Mouse (Mus musculus) cerebellum, adult 2 months (tissue): Measurements from ENCODE around the gene Prss35. TPM values are rescaled to one million over a fixed set of nuclear protein-coding genes. Genes with fewer than 3 reads are reported as not detected.

Experiments
- DNase-seq, 2 experiments: peaks; one replicate each; pipeline ENCODE4 v3.0.0; 2021
- H3K27ac ChIP-seq: fragments of 200-500 bp; 2 replicates; pipeline ENCODE4 v1.5.1; 2012; ENCODE audit warnings: low read length, control low read depth, inconsistent platforms; ENCODE audit not compliant: insufficient read depth
- H3K27me3 ChIP-seq: fragments of 200-500 bp; 2 replicates; pipeline ENCODE4 v1.6.1; 2012; ENCODE audit warnings: inconsistent platforms, mild to moderate bottlenecking, low read length, moderate library complexity; ENCODE audit not compliant: control insufficient read depth, insufficient read depth
- H3K4me1 ChIP-seq: fragments of 200-500 bp; 2 replicates; pipeline ENCODE4 v1.6.1; 2011; ENCODE audit warnings: low read length; ENCODE audit not compliant: control insufficient read depth, insufficient read depth
- H3K4me3 ChIP-seq: fragments of 200-500 bp; replicated peaks from 2 replicates; pipeline ENCODE3; 2011; ENCODE audit warnings: mild to moderate bottlenecking, low read depth, low read length, control low read depth; ENCODE audit not compliant: insufficient read depth
- CTCF ChIP-seq: fragments of 200-500 bp; IDR thresholded peaks from 2 replicates; pipeline ENCODE4 v1.5.1; 2011; ENCODE audit warnings: low read depth, mild to moderate bottlenecking, control low read depth, low read length, moderate library complexity, borderline replicate concordance; ENCODE audit not compliant: insufficient read depth
- POLR2A ChIP-seq: fragments of 200-500 bp; IDR thresholded peaks from 2 replicates; pipeline ENCODE4 v1.6.1; 2011; ENCODE audit warnings: low read length, control low read depth, borderline replicate concordance; ENCODE audit not compliant: insufficient read depth
- WGBS: fragments of 180-500 bp; shearing (Covaris S2); methylation state at CpG from one replicate; pipeline ENCODE4 v1.1.7; 2018; 5-methylcytosine and 5-hydroxymethylcytosine counted together
- polyA plus RNA-seq: library from polyadenylated mRNA; depleted of rRNA; stranded (reverse); fragments of >200 nt; gene quantifications from 2 replicates; pipeline ENCODE4 v1.2.3, GENCODE M21; 2012

Gene Prss35
- polyA plus RNA-seq, 1 experiment: 3.1 TPM

DNA sequence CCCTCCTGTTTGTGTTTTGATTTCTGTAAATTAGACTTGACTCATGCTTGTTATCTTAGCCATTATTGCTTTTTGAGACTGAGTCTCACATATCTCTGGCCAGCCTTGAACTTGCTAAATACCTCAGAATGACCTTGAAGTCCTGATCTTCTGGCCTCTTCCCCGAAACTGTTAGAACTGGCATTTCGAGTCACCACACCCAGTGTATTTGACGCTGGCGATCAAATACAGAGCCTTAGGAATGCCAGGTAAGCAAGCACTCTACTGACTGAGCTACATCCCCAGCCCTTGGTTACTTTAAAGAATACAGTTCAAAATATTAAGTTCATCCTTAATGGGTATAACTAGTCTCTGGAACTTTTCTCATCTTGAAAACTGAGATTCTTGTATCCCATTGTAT is 18.4 kb upstream of the Prss35 start:
- no peak for DNase-seq
- 94% methylated on average over 4 of the region's 4 CpGs for WGBS
- TF ChIP-seq CTCF (no peak), POLR2A (no peak)
- H3K27ac ChIP-seq: no peak overlapping the region
- H3K4me3 ChIP-seq: no peak overlapping the region
- H3K4me1 ChIP-seq: no peaks in the 10 kb centered on the region
- no peaks in the 10 kb centered on the region for H3K27me3 ChIP-seq

DNA sequence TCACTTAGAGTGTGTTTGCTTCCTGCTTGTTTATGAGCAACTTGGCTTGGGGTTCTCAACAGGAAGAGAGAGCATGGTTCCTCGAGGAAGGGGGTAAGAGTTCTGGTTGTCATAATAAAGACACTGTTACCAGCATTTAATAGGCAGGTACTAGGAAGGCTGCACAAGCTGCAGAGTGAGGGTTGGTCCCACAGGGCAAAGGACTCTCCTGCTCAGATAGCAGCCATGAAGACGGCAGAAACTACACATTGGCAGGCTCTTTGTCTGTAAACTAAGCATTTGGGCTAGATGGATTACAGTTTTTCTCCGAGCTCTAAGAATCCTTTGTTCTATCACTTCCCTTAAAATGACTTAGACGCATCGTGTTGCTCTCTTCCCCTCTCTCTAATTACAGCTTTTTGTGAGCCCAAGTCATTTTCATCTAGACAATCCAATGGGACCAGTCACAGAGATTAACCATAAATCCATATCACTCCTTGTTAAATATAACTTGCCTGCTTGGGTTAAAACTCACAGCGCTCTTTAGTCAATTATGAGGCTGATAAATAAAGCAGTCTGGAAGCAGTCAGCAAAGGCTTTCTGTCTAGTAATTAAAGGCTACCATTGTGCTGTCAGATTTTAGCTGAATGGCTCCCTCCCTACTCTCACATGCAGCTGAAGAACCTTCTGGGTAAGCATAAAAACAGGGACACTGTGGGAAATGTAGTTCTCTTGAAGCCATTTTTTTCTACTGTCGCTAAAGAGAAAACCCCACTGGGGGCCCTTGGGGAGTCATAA is 17.7 kb upstream of the Prss35 start:
- Histone ChIP-seq H3K4me3 (no peak overlapping the region), H3K4me1 (no peaks in the 10 kb centered on the region), H3K27me3 (no peaks in the 10 kb centered on the region), H3K27ac (no peak overlapping the region)
- no peak for DNase-seq
- 71% methylated on average over 7 of the region's 7 CpGs for WGBS
- TF ChIP-seq CTCF (no peak), POLR2A (no peak)

GRCm38 (mm10) chr9:86726381-86726720 is 17.1 kb upstream of the Prss35 start:
- TF ChIP-seq CTCF (no peak), POLR2A (no peak)
- Histone ChIP-seq H3K27ac (no peak overlapping the region), H3K4me1 (no peaks in the 10 kb centered on the region), H3K4me3 (no peak overlapping the region), H3K27me3 (no peaks in the 10 kb centered on the region)
- 84% methylated on average over 5 of the region's 5 CpGs for WGBS
- DNase-seq: no peak

GRCm38 (mm10) chr9:86728214-86728814 is 15.1 kb upstream of the Prss35 start:
- DNase-seq: no peak
- Histone ChIP-seq H3K4me1 (no peaks in the 10 kb centered on the region), H3K4me3 (no peak overlapping the region), H3K27me3 (no peaks in the 10 kb centered on the region), H3K27ac (no peak overlapping the region)
- 93% methylated on average over 10 of the region's 10 CpGs for WGBS
- no peak for TF ChIP-seq POLR2A
- TF ChIP-seq CTCF: no peak

GRCm38 (mm10) chr9:86729084-86729483 is 14.4 kb upstream of the Prss35 start:
- H3K27me3 ChIP-seq: no peaks in the 10 kb centered on the region
- H3K27ac ChIP-seq: no peak overlapping the region
- TF ChIP-seq POLR2A (no peak), CTCF (no peak)
- H3K4me3 ChIP-seq: no peak overlapping the region
- WGBS: 53% methylated on average over 1 of the region's 1 CpGs
- no peak for DNase-seq
- no peaks in the 10 kb centered on the region for H3K4me1 ChIP-seq

DNA sequence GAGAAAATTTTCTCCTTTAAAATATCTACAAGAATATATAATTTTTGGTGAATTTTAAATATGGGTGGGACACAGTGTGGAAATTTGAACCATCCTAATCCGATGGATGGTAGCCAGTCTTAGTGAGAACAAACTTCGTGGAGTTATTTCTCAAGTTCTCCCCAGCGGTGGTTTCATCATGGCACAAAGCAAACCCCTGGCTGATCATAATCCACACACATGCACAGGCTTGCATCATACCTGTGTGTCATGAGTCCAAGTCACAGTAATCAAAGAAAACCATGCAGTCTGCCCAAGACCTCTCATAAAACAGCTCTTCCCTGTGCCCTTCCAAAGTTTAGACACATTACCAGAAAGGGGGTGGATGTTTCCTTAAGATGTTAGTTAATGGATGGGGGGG is 13.6 kb upstream of the Prss35 start:
- no peak overlapping the region for H3K4me3 ChIP-seq
- no peak for DNase-seq
- no peaks in the 10 kb centered on the region for H3K4me1 ChIP-seq
- H3K27me3 ChIP-seq: no peaks in the 10 kb centered on the region
- 93% methylated on average over 3 of the region's 3 CpGs for WGBS
- TF ChIP-seq POLR2A (no peak), CTCF (no peak)
- no peak overlapping the region for H3K27ac ChIP-seq

GRCm38 (mm10) chr9:86734357-86734756 is 9.1 kb upstream of the Prss35 start:
- Histone ChIP-seq H3K27me3 (no peaks in the 10 kb centered on the region), H3K4me1 (no peaks in the 10 kb centered on the region), H3K27ac (no peak overlapping the region), H3K4me3 (no peak overlapping the region)
- TF ChIP-seq POLR2A (no peak), CTCF (no peak)
- no peak for DNase-seq

DNA sequence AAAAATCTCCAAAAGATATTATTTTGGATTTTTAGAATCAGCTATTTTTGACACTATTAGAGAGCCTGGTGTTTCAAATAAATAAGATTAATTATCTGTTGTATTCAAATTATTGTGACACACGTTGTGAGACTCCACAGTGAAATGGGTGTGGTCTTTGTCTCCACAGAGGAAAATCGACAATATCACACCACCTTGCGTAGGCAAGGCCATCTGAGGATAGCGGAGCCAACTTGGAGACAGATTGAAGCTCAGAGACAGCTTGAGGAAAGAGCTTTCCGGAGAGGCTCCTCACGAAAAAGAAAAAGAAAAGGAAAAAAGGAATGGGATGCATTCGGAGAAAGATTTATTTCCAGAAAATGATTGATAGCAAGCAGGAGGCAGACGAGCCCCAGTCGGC is 8.7 kb upstream of the Prss35 start:
- no peak for DNase-seq
- no peak overlapping the region for H3K4me3 ChIP-seq
- H3K27me3 ChIP-seq: no peaks in the 10 kb centered on the region
- TF ChIP-seq POLR2A (no peak), CTCF (no peak)
- WGBS: 68% methylated on average over 9 of the region's 9 CpGs
- H3K27ac ChIP-seq: no peak overlapping the region
- no peaks in the 10 kb centered on the region for H3K4me1 ChIP-seq
